Mouse (Mus musculus): Measurements from ENCODE around the gene Adam19.
"Not testable (repeated sequence)": the region's sequence is repeated elsewhere in the genome, so short reads cannot be mapped to it uniquely, and the experiment has no call there.

Gene Adam19

GRCm38 (mm10) chr11:46126827-46127410 lies 71.1 kb downstream of the Adam19 start:
- DNase-seq (ENCODE audit: extremely low read depth, low read depth, low spot score), result no peak

GRCm38 (mm10) chr11:46127621-46128547 lies 72.1 kb downstream of the Adam19 start:
- no peak for DNase-seq (ENCODE audit: extremely low read depth, low read depth, low spot score)

GRCm38 (mm10) chr11:46128548-46128945 lies 72.8 kb downstream of the Adam19 start:
- DNase-seq (ENCODE audit: extremely low read depth, low read depth, low spot score), result no peak

- no peak for DNase-seq (ENCODE audit: extremely low read depth, low read depth, low spot score)
Observed at GRCm38 (mm10) chr11:46131022-46131986, 75.5 kb downstream of the Adam19 start.

GRCm38 (mm10) chr11:46134899-46135298 lies 79.1 kb downstream of the Adam19 start:
- no peak for DNase-seq (ENCODE audit: extremely low read depth, low read depth, low spot score)

- peak; percentile 58 for DNase-seq (ENCODE audit: extremely low read depth, low read depth, low spot score)
Observed at GRCm38 (mm10) chr11:46143342-46143741, 87.5 kb downstream of the Adam19 start.

GRCm38 (mm10) chr11:46145163-46145875 lies 89.5 kb downstream of the Adam19 start:
- no peak for DNase-seq (ENCODE audit: extremely low read depth, low read depth, low spot score)

- no peak for DNase-seq (ENCODE audit: extremely low read depth, low read depth, low spot score)
Observed at GRCm38 (mm10) chr11:46146619-46147018, 90.8 kb downstream of the Adam19 start.

- no peak for DNase-seq (ENCODE audit: extremely low read depth, low read depth, low spot score)
Observed at GRCm38 (mm10) chr11:46156945-46157344, 101.2 kb downstream of the Adam19 start.

- no peak for DNase-seq (ENCODE audit: extremely low read depth, low read depth, low spot score)
Observed at GRCm38 (mm10) chr11:46157462-46157861, 101.7 kb downstream of the Adam19 start.

- no peak for DNase-seq (ENCODE audit: extremely low read depth, low read depth, low spot score)
Observed at GRCm38 (mm10) chr11:46165866-46166585, 110.2 kb downstream of the Adam19 start, which contains the start of gene Nipal4. Gene Nipal4, minus strand, starts transcription at chr11:46166508.

GRCm38 (mm10) chr11:46168506-46168905 lies 112.7 kb downstream of the Adam19 start:
- no peak for DNase-seq (ENCODE audit: extremely low read depth, low read depth, low spot score)

GRCm38 (mm10) chr11:46169908-46170307 lies 114.1 kb downstream of the Adam19 start:
- no peak for DNase-seq (ENCODE audit: extremely low read depth, low read depth, low spot score)

- DNase-seq (ENCODE audit: extremely low read depth, low read depth, low spot score), result peak; percentile 94
Observed at GRCm38 (mm10) chr11:46172128-46172527, 116.3 kb downstream of the Adam19 start.

GRCm38 (mm10) chr11:46176155-46176554 lies 120.4 kb downstream of the Adam19 start:
- DNase-seq (ENCODE audit: extremely low read depth, low read depth, low spot score), result no peak

- DNase-seq (ENCODE audit: extremely low read depth, low read depth, low spot score), result peak; percentile 93
Observed at GRCm38 (mm10) chr11:46177246-46178043, 121.7 kb downstream of the Adam19 start.

- DNase-seq (ENCODE audit: extremely low read depth, low read depth, low spot score), result not testable (repeated sequence)
Observed at GRCm38 (mm10) chr11:46182031-46182430, 126.2 kb downstream of the Adam19 start.

- no peak for DNase-seq (ENCODE audit: extremely low read depth, low read depth, low spot score)
Observed at GRCm38 (mm10) chr11:46184946-46185345, 129.2 kb downstream of the Adam19 start.

GRCm38 (mm10) chr11:46185486-46185885 lies 129.7 kb downstream of the Adam19 start:
- DNase-seq (ENCODE audit: extremely low read depth, low read depth, low spot score), result no peak
